Mouse (Mus musculus) E14TG2a.4 (cell line): ENCODE results near the gene Mterf2.

Source experiments
- H3K27me3 ChIP-seq: 2 replicates; pipeline ENCODE4 v1.6.1; 2014; ENCODE audit warnings: low read length, control low read depth; ENCODE audit not compliant: insufficient read depth
- H3K36me3 ChIP-seq: 2 replicates; pipeline ENCODE4 v1.6.1; 2014; ENCODE audit warnings: low read length, control low read depth; ENCODE audit not compliant: insufficient read depth
- H3K4me1 ChIP-seq: replicated peaks from 2 replicates; pipeline ENCODE4 v1.6.1; 2014; ENCODE audit warnings: low read depth, low read length, control low read depth
- H3K4me3 ChIP-seq: replicated peaks from 2 replicates; pipeline ENCODE4 v1.5.1; 2014; ENCODE audit warnings: mild to moderate bottlenecking, low read length
- H3K9me3 ChIP-seq: 2 replicates; pipeline ENCODE4 v1.6.1; 2014; ENCODE audit warnings: low read length, control low read depth
- CTCF ChIP-seq: conservative IDR thresholded peaks from 2 replicates; pipeline ENCODE4 v1.5.1; 2014; ENCODE audit warnings: low read length
- NANOG ChIP-seq: IDR thresholded peaks from 2 replicates; pipeline ENCODE4 v1.6.1; 2014; ENCODE audit warnings: borderline replicate concordance, low read length, mixed read lengths
- POU5F1 ChIP-seq: IDR thresholded peaks from 2 replicates; pipeline ENCODE4 v1.6.1; 2014; ENCODE audit warnings: low read length, borderline replicate concordance

Mterf2 gene

DNA sequence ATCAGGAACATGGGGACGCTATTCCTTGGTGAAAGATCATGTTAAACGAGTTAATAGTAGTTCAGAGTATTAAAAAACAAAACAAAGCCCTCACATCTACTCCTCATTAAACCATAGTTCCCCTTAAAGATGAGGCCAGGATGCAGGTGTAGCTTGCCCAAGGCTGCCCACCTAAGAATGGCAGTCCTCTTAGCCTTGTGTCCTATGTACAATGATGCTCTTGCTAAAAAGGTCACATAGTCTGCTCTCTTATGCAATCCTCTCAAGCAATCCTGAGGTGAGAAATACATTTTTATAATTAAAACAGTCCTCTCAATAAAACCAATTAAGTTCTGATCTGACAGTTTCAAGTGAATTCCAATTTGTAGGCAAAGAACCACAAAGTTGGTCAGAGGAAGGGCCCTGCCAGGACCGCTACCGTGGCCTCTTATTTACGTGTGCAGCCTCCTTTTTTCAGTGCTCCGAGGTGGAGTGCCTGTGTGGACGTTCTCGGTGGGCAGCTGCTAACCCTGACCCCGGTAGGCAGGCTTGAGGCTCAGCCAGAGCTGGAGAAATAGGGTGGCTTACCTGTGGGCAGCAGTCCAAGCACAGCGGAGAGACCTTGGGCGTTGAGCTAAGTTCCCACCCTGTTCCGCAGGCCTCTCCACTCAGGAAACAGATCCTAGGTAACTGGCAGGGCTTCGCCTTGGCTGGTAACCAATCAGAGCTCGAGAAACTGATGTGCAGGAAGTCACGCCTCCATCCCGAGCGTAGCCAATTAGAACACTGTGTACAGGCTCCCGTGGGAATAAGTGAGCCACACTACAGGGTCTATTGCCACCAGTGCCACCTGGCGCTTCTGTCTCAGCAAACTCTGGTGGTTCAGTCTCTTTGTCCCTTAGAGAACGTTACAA, at the start of gene Mterf2:
Mterf2 (minus strand) TSS at position 633 of the 893 bp plus-strand sequence.
- H3K4me1 ChIP-seq, result peaks cover 28% of the 10 kb centered on the region
- H3K4me3 ChIP-seq, result peak within 1 kb of the TSS; percentile 89
- no peaks in the 10 kb centered on the region for H3K27me3 ChIP-seq
- H3K9me3 ChIP-seq, result no peaks in the 10 kb centered on the region
- TF ChIP-seq NANOG, result peak; percentile 30; the same call in 1 of the 2 replicates
- TF ChIP-seq CTCF, result no peak
- H3K36me3 ChIP-seq, result peaks cover 50% of the 10 kb centered on the region

- Histone ChIP-seq H3K36me3 (peaks cover 1% of the 10 kb centered on the region), H3K27me3 (no peaks in the 10 kb centered on the region), H3K9me3 (no peaks in the 10 kb centered on the region), H3K4me3 (no peak overlapping the region), H3K4me1 (no peaks in the 10 kb centered on the region)
- TF ChIP-seq POU5F1, result no peak
- no peak for TF ChIP-seq NANOG
- TF ChIP-seq CTCF, result no peak
These were observed 48.8 kb upstream of the Mterf2 start for GRCm38 (mm10) chr10:85176640-85177039.

DNA sequence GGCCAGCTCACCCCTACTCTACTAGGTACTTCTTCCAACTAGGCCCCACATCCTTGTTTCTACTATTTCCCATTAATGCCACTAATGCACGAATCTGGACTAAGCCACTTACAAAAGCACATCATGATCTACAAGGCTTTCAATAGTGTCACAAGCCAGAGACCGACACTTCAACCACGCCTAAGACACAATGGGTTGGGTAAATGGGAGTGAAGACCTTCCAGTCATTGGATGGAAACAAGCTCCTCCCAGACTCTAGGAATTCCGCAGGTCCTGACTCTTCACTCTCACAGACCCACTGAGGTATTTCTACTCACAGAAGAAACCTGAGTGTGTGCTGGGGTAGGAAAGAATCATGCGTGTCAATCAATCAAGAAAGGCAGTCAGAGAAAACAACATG, 37.5 kb upstream of the Mterf2 start:
- no peaks in the 10 kb centered on the region for H3K9me3 ChIP-seq
- H3K4me1 ChIP-seq, result peaks cover 16% of the 10 kb centered on the region

DNA sequence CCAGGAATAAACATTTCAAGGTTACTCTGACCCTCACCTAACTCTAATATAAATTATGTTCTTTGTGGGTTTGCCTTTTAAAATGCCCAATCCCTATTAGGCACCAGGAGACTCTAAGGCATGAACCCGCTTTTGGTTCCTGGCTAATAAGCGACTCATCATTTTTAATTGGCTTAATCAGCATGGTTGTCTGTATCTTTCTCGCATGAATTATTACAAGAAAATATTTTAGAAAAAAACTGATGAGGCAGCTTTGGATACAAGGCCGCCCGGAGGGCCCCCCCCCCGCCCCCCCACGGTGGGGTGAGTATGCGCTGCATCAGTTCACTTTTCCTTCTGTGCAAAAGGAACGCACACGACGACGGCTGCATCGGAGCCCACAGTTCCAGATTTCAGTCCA, 37.0 kb upstream of the Mterf2 start:
- H3K9me3 ChIP-seq, result no peaks in the 10 kb centered on the region
- no peaks in the 10 kb centered on the region for H3K36me3 ChIP-seq
- H3K4me3 ChIP-seq, result no peak overlapping the region
- no peaks in the 10 kb centered on the region for H3K27me3 ChIP-seq
- TF ChIP-seq POU5F1 (no peak), NANOG (no peak), CTCF (no peak)
- H3K4me1 ChIP-seq, result peaks cover 16% of the 10 kb centered on the region

More for the DNA sequence above, 37.5 kb upstream of the Mterf2 start:
- TF ChIP-seq POU5F1, result no peak
- no peak for TF ChIP-seq NANOG
- no peak for TF ChIP-seq CTCF
- H3K36me3 ChIP-seq, result no peaks in the 10 kb centered on the region
- H3K4me3 ChIP-seq, result no peak overlapping the region
- no peaks in the 10 kb centered on the region for H3K27me3 ChIP-seq

DNA sequence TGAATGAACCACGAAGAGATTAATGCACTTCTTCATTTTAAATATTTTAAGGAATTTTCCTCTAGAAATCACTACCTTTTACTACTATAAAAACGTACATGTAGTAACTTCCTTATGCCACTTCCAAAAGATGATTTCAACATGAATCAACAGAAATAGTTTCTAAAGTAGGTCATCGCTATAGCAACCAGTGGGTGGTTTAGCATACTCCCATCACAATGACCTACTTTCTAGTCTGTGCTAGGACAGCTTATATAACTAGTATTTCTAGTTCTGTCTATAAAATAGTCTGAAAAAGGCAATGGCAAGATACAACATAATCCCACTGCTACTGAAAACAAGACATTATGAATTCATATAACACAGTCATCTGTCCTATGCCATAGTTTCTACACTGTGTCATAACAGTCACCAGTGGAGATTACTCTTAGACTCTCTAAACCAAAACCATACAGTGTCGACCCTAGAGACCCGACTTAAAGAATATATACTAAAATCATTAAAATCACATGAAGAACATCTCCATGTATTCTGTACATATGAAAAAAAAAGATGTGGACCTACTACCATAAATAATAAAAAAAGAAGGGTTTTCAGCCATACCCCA, 34.0 kb upstream of the Mterf2 start:
- Histone ChIP-seq H3K4me1 (peaks cover 13% of the 10 kb centered on the region), H3K9me3 (no peaks in the 10 kb centered on the region), H3K27me3 (no peaks in the 10 kb centered on the region), H3K4me3 (no peak overlapping the region), H3K36me3 (no peaks in the 10 kb centered on the region)
- no peak for TF ChIP-seq CTCF

- no peak for TF ChIP-seq CTCF
- no peak for TF ChIP-seq NANOG
- TF ChIP-seq POU5F1, result no peak
- Histone ChIP-seq H3K4me1 (peaks cover 9% of the 10 kb centered on the region), H3K27me3 (no peaks in the 10 kb centered on the region), H3K9me3 (no peaks in the 10 kb centered on the region), H3K4me3 (no peak overlapping the region), H3K36me3 (no peaks in the 10 kb centered on the region)
These were observed 32.3 kb upstream of the Mterf2 start for GRCm38 (mm10) chr10:85159989-85160619.

GRCm38 (mm10) chr10:85157451-85157850, 29.6 kb upstream of the Mterf2 start:
- Histone ChIP-seq H3K4me3 (no peak overlapping the region), H3K27me3 (no peaks in the 10 kb centered on the region), H3K4me1 (peaks cover 6% of the 10 kb centered on the region), H3K36me3 (no peaks in the 10 kb centered on the region), H3K9me3 (no peaks in the 10 kb centered on the region)
- TF ChIP-seq POU5F1, result no peak
- no peak for TF ChIP-seq CTCF
- TF ChIP-seq NANOG, result no peak

- TF ChIP-seq CTCF (peak; percentile 84), NANOG (no peak)
- no peaks in the 10 kb centered on the region for H3K9me3 ChIP-seq
- H3K4me3 ChIP-seq, result no peak overlapping the region
- H3K4me1 ChIP-seq, result peaks cover 6% of the 10 kb centered on the region
- H3K27me3 ChIP-seq, result no peaks in the 10 kb centered on the region
- peaks cover 12% of the 10 kb centered on the region for H3K36me3 ChIP-seq
These were observed 26.4 kb upstream of the Mterf2 start for GRCm38 (mm10) chr10:85154195-85154594.
